Mouse (Mus musculus) MEL (cell line): ENCODE data around the gene Epha5.

ENCODE experiments used
- CHD2 ChIP-seq: IDR thresholded peaks from 2 replicates; pipeline ENCODE4 v1.6.1; 2011; ENCODE audit warnings: low read length, improper control_type of control experiment
- CTCF ChIP-seq, 3 experiments: IDR thresholded peaks in 2 of 3; conservative IDR thresholded peaks in 1 of 3; 2 replicates each; pipeline ENCODE4 v1.5.1; 2011 to 2012; ENCODE audit warnings: low read length in 3 of 3, low read depth in 2 of 3, mild to moderate bottlenecking in 2 of 3, improper control_type of control experiment in 1 of 3, inconsistent platforms in 1 of 3, mixed read lengths in 1 of 3, moderate library complexity in 1 of 3; ENCODE audit not compliant: control insufficient read depth in 1 of 3, insufficient read depth in 1 of 3, poor library complexity in 1 of 3, severe bottlenecking in 1 of 3
- E2F4 ChIP-seq: IDR thresholded peaks from 2 replicates; pipeline ENCODE4 v1.6.1; 2011; ENCODE audit warnings: low read depth, low read length, improper control_type of control experiment, borderline replicate concordance
- ELF1 ChIP-seq: IDR thresholded peaks from 2 replicates; pipeline ENCODE4 v1.6.1; 2014; ENCODE audit warnings: low read depth, mild to moderate bottlenecking, inconsistent platforms, low read length, improper control_type of control experiment, moderate library complexity
- EP300 ChIP-seq, 2 experiments: IDR thresholded peaks; 2 replicates each; pipeline ENCODE4 v1.6.1; 2011; ENCODE audit warnings: improper control_type of control experiment in 2 of 2, low read length in 2 of 2, low read depth in 1 of 2, mild to moderate bottlenecking in 1 of 2
- GATA1 ChIP-seq: IDR thresholded peaks from 2 replicates; pipeline ENCODE4 v1.6.1; 2011; ENCODE audit warnings: low read depth, low read length, improper control_type of control experiment
- JUND ChIP-seq: IDR thresholded peaks from 2 replicates; pipeline ENCODE4 v1.6.1; 2011; ENCODE audit warnings: low read depth, mild to moderate bottlenecking, improper control_type of control experiment, low read length
- KAT2A ChIP-seq: conservative IDR thresholded peaks from 2 replicates; pipeline ENCODE4 v1.6.1; 2012; ENCODE audit warnings: low read depth, low read length, improper control_type of control experiment, inconsistent platforms
- POLR2A ChIP-seq, 2 experiments: IDR thresholded peaks; 2 replicates each; pipeline ENCODE4 v1.6.1; 2011 to 2012; ENCODE audit warnings: low read length in 2 of 2, mild to moderate bottlenecking in 2 of 2, control low read depth in 1 of 2, improper control_type of control experiment in 1 of 2, low read depth in 1 of 2, moderate library complexity in 1 of 2; ENCODE audit not compliant: control insufficient read depth in 1 of 2, insufficient read depth in 1 of 2, poor library complexity in 1 of 2
- TAL1 ChIP-seq: IDR thresholded peaks from 2 replicates; pipeline ENCODE4 v1.6.1; 2012; ENCODE audit warnings: mild to moderate bottlenecking, inconsistent platforms, low read length, moderate library complexity, mixed read lengths

GRCm38 (mm10) chr5:84281290-84282017 is 135.7 kb downstream of the Epha5 start:
- no peak for TF ChIP-seq POLR2A (IDR thresholded peaks at IDR 0.05; ENCODE audit: control insufficient read depth in 1 of 2, insufficient read depth in 1 of 2, low read depth in 1 of 2, low read length in 2 of 2, poor library complexity in 1 of 2)
- no peak for TF ChIP-seq E2F4
- TF ChIP-seq CTCF (IDR thresholded peaks at IDR 0.05 in 2 of 3, conservative IDR thresholded peaks at IDR 0.05 in 1 of 3; ENCODE audit: control insufficient read depth in 1 of 3, insufficient read depth in 1 of 3, low read depth in 2 of 3, low read length in 3 of 3, poor library complexity in 1 of 3, severe bottlenecking in 1 of 3): no peak
- no peak for TF ChIP-seq ELF1
- TF ChIP-seq TAL1: no peak
- TF ChIP-seq KAT2A: no peak
- TF ChIP-seq JUND: no peak
- no peak for TF ChIP-seq GATA1
- no peak for TF ChIP-seq EP300 (IDR thresholded peaks at IDR 0.05; ENCODE audit: low read depth in 1 of 2, low read length in 2 of 2)
- no peak for TF ChIP-seq CHD2
